Mouse (Mus musculus) forebrain, postnatal 0 days (tissue): Measurements from ENCODE around the gene Pkd1l1. TPM values are rescaled to one million over a fixed set of nuclear protein-coding genes. Genes with fewer than 3 reads are reported as not detected.

Source experiments
- ATAC-seq: fragments of 200-750 bp; cut with Nextera tagmentation; 2 replicates; pipeline ENCODE4 v1.8.0; 2017; ENCODE audit warnings: mild to moderate bottlenecking, moderate library complexity
- DNase-seq: peaks from one replicate; pipeline ENCODE4 v3.0.0-alpha.2; 2015
- H3K27ac ChIP-seq: fragments of 300-500 bp; sonication (generic); 2 replicates; pipeline ENCODE4 v1.5.1; 2014; ENCODE audit warnings: low read depth, mild to moderate bottlenecking, antibody characterized with exemption, low read length, moderate library complexity, mixed read lengths
- H3K27me3 ChIP-seq: fragments of 300-500 bp; sonication (generic); 2 replicates; pipeline ENCODE4 v1.6.1; 2014; ENCODE audit warnings: mild to moderate bottlenecking, low read length, mixed read lengths; ENCODE audit not compliant: insufficient read depth
- H3K36me3 ChIP-seq: fragments of 300-500 bp; sonication (generic); 2 replicates; pipeline ENCODE4 v1.6.1; 2014; ENCODE audit warnings: mild to moderate bottlenecking, moderate library complexity; ENCODE audit not compliant: insufficient read depth
- H3K4me1 ChIP-seq: fragments of 300-500 bp; sonication (generic); 2 replicates; pipeline ENCODE4 v1.6.1; 2014; ENCODE audit warnings: antibody characterized with exemption; ENCODE audit not compliant: insufficient read depth
- H3K4me2 ChIP-seq: fragments of 300-500 bp; sonication (generic); 2 replicates; pipeline ENCODE4 v1.6.1; 2014; ENCODE audit warnings: low read depth, mild to moderate bottlenecking, moderate library complexity
- H3K4me3 ChIP-seq: fragments of 300-500 bp; sonication (generic); 2 replicates; pipeline ENCODE4 v1.5.1; 2014; ENCODE audit warnings: low read depth, low read length, mixed read lengths
- H3K9ac ChIP-seq: fragments of 300-500 bp; sonication (generic); 2 replicates; pipeline ENCODE4 v1.6.1; 2014; ENCODE audit warnings: mild to moderate bottlenecking
- H3K9me3 ChIP-seq: fragments of 300-500 bp; sonication (generic); 2 replicates; pipeline ENCODE4 v1.6.1; 2016; ENCODE audit warnings: low read length
- CTCF ChIP-seq: sonication (generic); IDR thresholded peaks from 2 replicates; pipeline ENCODE4 v1.5.1; 2016; ENCODE audit warnings: antibody characterized with exemption, control low read depth, low read depth
- WGBS: fragments of 180-500 bp; shearing (Covaris S2); extraction: QIAGEN DNeasy Blood & Tissue Kit; methylation state at CpG from one replicate; pipeline ENCODE4 v1.1.7; 2014; 5-methylcytosine and 5-hydroxymethylcytosine counted together
- polyA plus RNA-seq: library from polyadenylated mRNA; unstranded; fragments of >200 nt; fragmentation: Nextera tagmentation; extraction: Ambion mirVana; gene quantifications from 2 replicates; pipeline ENCODE4 v1.2.1, GENCODE M21; 2015
- total RNA-seq: library from RNA; depleted of rRNA; stranded (reverse); fragments of >200 nt; gene quantifications from 2 replicates; pipeline ENCODE4 v1.2.3, GENCODE M21; 2014

Gene Pkd1l1
- total and polyA plus RNA-seq, 2 experiments from 2014 or later: 0.19 to 0.33 TPM

DNA sequence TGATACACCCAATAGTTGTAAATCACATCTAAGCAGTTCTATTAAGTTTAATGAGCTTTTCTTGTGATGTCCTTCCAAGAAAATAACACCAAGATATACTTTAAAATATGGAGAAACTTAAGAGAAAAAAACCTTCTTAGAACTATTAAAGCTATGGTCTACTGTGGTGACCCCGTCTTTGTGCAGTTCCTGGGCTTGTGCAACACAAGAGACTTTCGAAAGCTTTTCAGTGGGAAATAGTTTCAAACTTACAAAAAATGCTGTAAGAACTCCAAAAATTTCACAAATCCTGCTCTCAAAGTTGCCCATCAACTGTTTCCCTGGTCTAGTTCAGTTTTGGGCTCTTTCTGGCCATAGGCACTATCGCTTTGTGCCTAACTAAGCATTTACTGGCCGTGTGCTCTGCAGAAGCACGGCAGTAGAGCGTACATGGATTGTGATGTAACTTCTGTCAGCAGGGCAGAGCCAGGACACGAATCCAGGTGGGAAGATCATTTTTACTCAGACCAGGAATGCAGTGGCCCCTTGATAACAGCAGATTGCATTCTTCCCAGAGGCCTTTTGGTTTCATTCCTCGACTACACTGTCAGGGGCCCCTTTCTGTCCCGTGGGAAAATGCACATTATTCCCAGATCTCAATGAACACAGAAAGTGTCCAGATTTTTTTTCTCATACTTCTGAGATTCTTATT, 144.1 kb downstream of the Pkd1l1 start:
- Histone ChIP-seq H3K36me3 (no peaks in the 10 kb centered on the region), H3K4me1 (no peaks in the 10 kb centered on the region), H3K27ac (no peak overlapping the region), H3K27me3 (no peaks in the 10 kb centered on the region), H3K4me3 (no peak overlapping the region), H3K9me3 (no peaks in the 10 kb centered on the region), H3K4me2 (no peak overlapping the region), H3K9ac (no peak overlapping the region)
- no peak for ATAC-seq
- 85% methylated on average over 9 of the region's 9 CpGs for WGBS
- no peak for TF ChIP-seq CTCF
- DNase-seq: no peak

DNA sequence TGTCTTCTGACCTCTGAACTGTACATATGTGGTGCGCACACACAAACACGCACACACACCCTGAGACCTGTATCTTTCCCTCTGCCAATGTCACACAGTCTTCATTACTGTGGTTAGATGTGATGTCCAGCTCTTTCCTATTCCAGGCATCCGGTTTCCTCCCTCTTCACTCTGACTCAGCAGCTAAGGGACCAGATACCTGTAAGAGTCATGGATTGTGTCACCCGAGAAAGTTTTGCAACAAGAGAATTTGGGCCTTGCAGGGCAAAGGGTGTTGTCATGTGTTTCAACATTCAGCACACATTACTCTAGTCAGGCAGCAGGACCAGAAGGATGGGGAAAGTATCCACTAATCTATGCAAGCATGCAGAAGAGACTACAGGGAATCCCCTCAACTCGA, 146.5 kb downstream of the Pkd1l1 start:
- Histone ChIP-seq H3K9ac (no peak overlapping the region), H3K27ac (no peak overlapping the region), H3K36me3 (no peaks in the 10 kb centered on the region), H3K4me2 (no peak overlapping the region), H3K9me3 (no peaks in the 10 kb centered on the region), H3K27me3 (no peaks in the 10 kb centered on the region), H3K4me3 (no peak overlapping the region), H3K4me1 (no peaks in the 10 kb centered on the region)
- DNase-seq (no peak), ATAC-seq (no peak)
- TF ChIP-seq CTCF: no peak
- 90% methylated on average over 5 of the region's 5 CpGs for whole genome bisulfite sequencing

DNA sequence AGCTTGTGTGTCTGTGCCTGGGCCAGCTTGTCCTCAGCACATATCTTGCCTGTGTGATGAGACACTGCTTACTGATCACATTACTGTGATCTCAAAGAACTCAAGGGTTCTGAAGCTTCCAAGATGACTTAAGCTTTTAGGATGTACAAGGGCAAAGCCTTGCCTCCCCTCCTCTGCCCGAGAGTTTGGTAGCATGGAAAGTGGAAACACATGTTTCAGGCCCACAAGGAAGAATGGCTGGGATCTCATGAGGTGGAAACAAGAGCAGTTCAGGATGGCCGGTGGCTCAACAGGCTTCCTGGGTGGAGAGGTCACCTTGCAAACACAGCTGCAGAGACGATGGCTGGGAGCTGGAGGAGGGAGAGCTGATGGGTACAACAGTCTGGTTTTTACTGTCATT, 147.0 kb downstream of the Pkd1l1 start:
- Histone ChIP-seq H3K27ac (no peak overlapping the region), H3K4me2 (no peak overlapping the region), H3K4me3 (no peak overlapping the region), H3K9ac (no peak overlapping the region), H3K27me3 (no peaks in the 10 kb centered on the region), H3K9me3 (no peaks in the 10 kb centered on the region), H3K4me1 (no peaks in the 10 kb centered on the region), H3K36me3 (no peaks in the 10 kb centered on the region)
- ATAC-seq: no peak
- no peak for TF ChIP-seq CTCF
- WGBS: 73% methylated on average over 3 of the region's 3 CpGs
- no peak for DNase-seq

DNA sequence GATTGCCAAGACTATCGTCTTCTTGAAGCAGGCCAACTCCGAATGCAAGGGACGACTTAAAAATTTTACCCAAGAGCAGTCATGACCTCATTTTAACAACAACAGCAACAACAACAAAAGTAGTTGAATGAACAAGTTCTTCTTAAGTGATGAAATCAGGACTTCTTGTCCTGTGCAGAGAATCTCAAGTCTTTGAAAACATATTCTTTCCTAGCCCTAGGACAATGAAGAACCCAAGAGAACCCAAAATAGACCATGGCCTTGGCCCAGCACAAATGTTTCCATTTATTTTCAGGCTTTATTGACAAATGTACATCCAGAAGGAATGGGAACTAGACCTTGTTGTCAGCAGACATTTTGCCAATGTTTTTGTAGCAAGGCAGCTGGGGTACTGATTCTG, 147.7 kb downstream of the Pkd1l1 start:
- ATAC-seq (no peak), DNase-seq (no peak)

DNA sequence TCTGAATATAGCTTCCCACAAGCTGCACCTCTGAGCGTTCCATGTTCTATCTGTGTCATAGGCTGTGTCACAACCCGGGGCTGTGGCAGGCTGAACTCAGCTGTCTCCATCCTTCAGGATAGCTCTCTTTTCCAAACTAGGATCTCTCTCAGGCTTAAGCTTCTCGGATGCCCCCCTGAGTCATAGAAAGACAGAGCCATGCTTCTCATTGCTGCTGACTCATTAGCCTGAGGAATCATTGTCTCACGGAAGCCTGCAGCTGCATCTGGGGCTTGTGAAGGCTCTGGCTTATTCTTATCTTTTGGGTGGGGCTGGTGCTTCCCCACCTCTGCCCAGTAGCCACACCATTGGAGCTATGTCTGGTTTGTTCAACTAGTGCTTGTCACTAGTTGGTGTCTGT, 151.7 kb downstream of the Pkd1l1 start:
- Histone ChIP-seq H3K27me3 (no peaks in the 10 kb centered on the region), H3K36me3 (no peaks in the 10 kb centered on the region), H3K9me3 (no peaks in the 10 kb centered on the region), H3K27ac (no peak overlapping the region), H3K9ac (no peak overlapping the region), H3K4me1 (no peaks in the 10 kb centered on the region), H3K4me2 (no peak overlapping the region), H3K4me3 (no peak overlapping the region)
- DNase-seq: no peak
- no peak for TF ChIP-seq CTCF
- 88% methylated on average over 4 of the region's 4 CpGs for WGBS
- no peak for ATAC-seq

More for the DNA sequence above, 147.7 kb downstream of the Pkd1l1 start:
- 93% methylated on average over 3 of the region's 3 CpGs for WGBS
- Histone ChIP-seq H3K36me3 (no peaks in the 10 kb centered on the region), H3K4me3 (no peak overlapping the region), H3K27ac (no peak overlapping the region), H3K27me3 (no peaks in the 10 kb centered on the region), H3K9ac (no peak overlapping the region), H3K4me2 (no peak overlapping the region), H3K9me3 (no peaks in the 10 kb centered on the region), H3K4me1 (no peaks in the 10 kb centered on the region)
- no peak for TF ChIP-seq CTCF

DNA sequence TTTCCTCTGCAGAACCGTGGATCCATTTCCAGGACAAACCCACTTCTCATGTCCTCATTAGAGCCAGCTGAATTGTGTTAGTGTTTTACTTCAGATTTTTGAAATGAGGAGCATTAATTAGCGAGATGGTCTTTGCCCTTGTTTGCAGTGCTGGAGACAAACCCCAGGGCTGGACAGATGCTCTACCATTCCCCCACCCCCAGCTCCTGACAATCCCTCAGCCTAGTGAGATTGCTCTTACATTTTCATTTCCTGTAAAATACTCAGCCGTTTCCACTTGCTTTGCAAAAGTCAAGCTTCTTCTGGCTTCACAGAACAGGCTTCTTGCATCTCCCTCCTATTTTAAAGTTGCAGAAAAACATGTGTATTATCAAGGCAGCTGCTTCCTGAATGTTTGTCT, 155.7 kb downstream of the Pkd1l1 start:
- DNase-seq (no peak), ATAC-seq (no peak)
- no peak overlapping the region for H3K4me2 ChIP-seq
- no peaks in the 10 kb centered on the region for H3K9me3 ChIP-seq
- TF ChIP-seq CTCF: no peak
- H3K36me3 ChIP-seq: no peaks in the 10 kb centered on the region
- WGBS: 44% methylated on average over 3 of the region's 3 CpGs
- H3K4me1 ChIP-seq: no peaks in the 10 kb centered on the region
- no peak overlapping the region for H3K9ac ChIP-seq
- no peaks in the 10 kb centered on the region for H3K27me3 ChIP-seq
- H3K27ac ChIP-seq: no peak overlapping the region
- no peak overlapping the region for H3K4me3 ChIP-seq

DNA sequence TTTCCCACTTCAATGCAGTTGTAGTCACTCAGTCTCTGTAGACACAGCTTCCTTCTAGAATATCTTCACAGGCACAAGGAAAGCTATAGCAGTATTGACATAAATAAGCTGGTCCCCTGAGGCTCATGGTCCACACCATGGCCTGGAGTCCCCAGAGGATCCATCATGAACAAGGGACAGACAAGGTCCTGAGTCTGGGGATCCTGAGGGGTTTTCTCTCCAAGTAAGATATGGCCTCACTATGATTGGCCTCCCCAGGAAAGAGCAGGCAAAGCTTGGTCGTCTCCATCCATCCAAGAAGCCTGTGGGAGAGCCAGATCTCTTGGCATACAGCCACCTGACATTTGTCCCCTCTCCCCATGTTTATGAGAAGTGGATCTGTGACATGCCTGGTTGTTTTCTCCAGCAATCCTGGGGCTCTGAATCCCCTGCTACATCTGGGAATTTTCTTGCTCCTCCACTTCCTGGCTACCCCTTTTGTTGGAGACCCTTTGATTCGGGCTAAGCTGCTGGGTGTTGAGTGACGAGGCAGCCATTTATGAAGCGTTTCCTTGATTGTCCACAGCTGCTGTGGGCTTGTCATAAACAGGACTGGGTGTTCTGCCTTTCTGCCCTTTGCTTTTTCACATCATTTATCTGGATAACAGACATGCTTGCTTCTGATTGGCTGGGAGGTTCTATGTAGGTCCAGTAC, 158.8 kb downstream of the Pkd1l1 start:
- no peak for TF ChIP-seq CTCF
- ATAC-seq (no peak), DNase-seq (no peak)
- WGBS: 61% methylated on average over 4 of the region's 4 CpGs
- no peak overlapping the region for H3K27ac ChIP-seq
- no peak overlapping the region for H3K9ac ChIP-seq
- no peak overlapping the region for H3K4me2 ChIP-seq
- H3K36me3 ChIP-seq: no peaks in the 10 kb centered on the region
- H3K27me3 ChIP-seq: no peaks in the 10 kb centered on the region
- no peak overlapping the region for H3K4me3 ChIP-seq
- H3K4me1 ChIP-seq: no peaks in the 10 kb centered on the region
- H3K9me3 ChIP-seq: no peaks in the 10 kb centered on the region
